Mouse (Mus musculus) CH12.LX (cell line): ENCODE measurements at regions not wholly inside any gene's neighbourhood (a gene's known extent, or its start where the extent isn't known, plus 50 kb on each side); places are given as distances from the start of the nearest gene placed in this dataset.

Experiments used
- DNase-seq: peaks from one replicate; pipeline ENCODE4 v3.0.0-alpha.2; 2013; ENCODE audit errors: extremely low read depth
- H3K27ac ChIP-seq: 2 replicates; pipeline ENCODE4 v1.5.1; 2012; ENCODE audit warnings: low read depth, mild to moderate bottlenecking, control low read depth, moderate library complexity; ENCODE audit not compliant: insufficient read depth
- H3K27me3 ChIP-seq: replicated peaks from 2 replicates; pipeline ENCODE3; 2012; ENCODE audit warnings: inconsistent platforms
- H3K36me3 ChIP-seq, 2 experiments: replicated peaks in 1 of 2; 2 replicates each; pipeline versions ENCODE3 to v1.6.1; 2012; ENCODE audit warnings: inconsistent platforms in 1 of 2, low read length in 1 of 2, mild to moderate bottlenecking in 1 of 2, mixed read lengths in 1 of 2, moderate library complexity in 1 of 2; ENCODE audit not compliant: control insufficient read depth in 1 of 2, insufficient read depth in 1 of 2
- H3K4me1 ChIP-seq, 2 experiments: 2 replicates each; pipeline ENCODE4 v1.6.1; 2012; ENCODE audit warnings: inconsistent platforms in 1 of 2, moderate library complexity in 1 of 2; ENCODE audit not compliant: insufficient read depth in 2 of 2, control insufficient read depth in 1 of 2
- H3K4me2 ChIP-seq: 2 replicates; pipeline ENCODE4 v1.6.1; 2012; ENCODE audit warnings: low read depth, mild to moderate bottlenecking, control low read depth; ENCODE audit not compliant: poor library complexity, insufficient read depth, severe bottlenecking
- H3K4me3 ChIP-seq, 3 experiments: fragments of 150-350 bp in 1 of 3; sonication (generic) in 1 of 3; replicated peaks in 1 of 3; 2 replicates each; pipeline versions ENCODE3 to v1.5.1; 2011 to 2012; ENCODE audit warnings: low read depth in 2 of 3, low read length in 2 of 3, mild to moderate bottlenecking in 2 of 3, moderate library complexity in 2 of 3, control low read depth in 1 of 3, improper control_type of control experiment in 1 of 3, inconsistent platforms in 1 of 3, mixed read lengths in 1 of 3; ENCODE audit not compliant: poor library complexity in 1 of 3
- H3K79me2 ChIP-seq: replicated peaks from 2 replicates; pipeline ENCODE4 v1.6.1; 2012; ENCODE audit warnings: mild to moderate bottlenecking, moderate library complexity; ENCODE audit not compliant: control insufficient read depth, poor library complexity, insufficient read depth, severe bottlenecking; ENCODE audit errors: extremely low read depth
- H3K9ac ChIP-seq: 2 replicates; pipeline ENCODE4 v1.6.1; 2012; ENCODE audit warnings: low read depth, mild to moderate bottlenecking, control low read depth, moderate library complexity; ENCODE audit not compliant: insufficient read depth
- H3K9me3 ChIP-seq: replicated peaks from 2 replicates; pipeline ENCODE3; 2012; ENCODE audit warnings: low read length, inconsistent platforms, mixed read lengths
- CHD1 ChIP-seq: IDR thresholded peaks from 2 replicates; pipeline ENCODE4 v1.6.1; 2012; ENCODE audit warnings: low read depth, low read length, improper control_type of control experiment, inconsistent platforms
- E2F4 ChIP-seq: IDR thresholded peaks from 2 replicates; pipeline ENCODE4 v1.6.1; 2011; ENCODE audit warnings: low read depth, low read length, improper control_type of control experiment; ENCODE audit not compliant: insufficient replicate concordance
- ETS1 ChIP-seq: conservative IDR thresholded peaks from 2 replicates; pipeline ENCODE4 v1.6.1; 2012; ENCODE audit warnings: low read depth, mild to moderate bottlenecking, inconsistent platforms, low read length, improper control_type of control experiment, moderate library complexity
- HCFC1 ChIP-seq: IDR thresholded peaks from 2 replicates; pipeline ENCODE4 v1.6.1; 2012; ENCODE audit warnings: low read depth, mild to moderate bottlenecking, inconsistent platforms, low read length, improper control_type of control experiment
- IRF4 ChIP-seq: IDR thresholded peaks from 2 replicates; pipeline ENCODE4 v1.6.1; 2014; ENCODE audit warnings: low read depth, mild to moderate bottlenecking, inconsistent platforms, low read length, improper control_type of control experiment
- JUN ChIP-seq: IDR thresholded peaks from 2 replicates; pipeline ENCODE4 v1.6.1; 2011; ENCODE audit warnings: low read depth, mild to moderate bottlenecking, low read length, improper control_type of control experiment, moderate library complexity; ENCODE audit not compliant: insufficient read depth
- JUND ChIP-seq: conservative IDR thresholded peaks from 2 replicates; pipeline ENCODE4 v1.6.1; 2011; ENCODE audit warnings: low read depth, low read length, improper control_type of control experiment
- KAT2A ChIP-seq: IDR thresholded peaks from 2 replicates; pipeline ENCODE4 v1.6.1; 2012; ENCODE audit warnings: low read length, improper control_type of control experiment, inconsistent platforms; ENCODE audit not compliant: insufficient replicate concordance
- MAFK ChIP-seq: IDR thresholded peaks from 2 replicates; pipeline ENCODE4 v1.6.1; 2011; ENCODE audit warnings: low read length, improper control_type of control experiment; ENCODE audit not compliant: insufficient replicate concordance
- MEF2A ChIP-seq: IDR thresholded peaks from 2 replicates; pipeline ENCODE4 v1.6.1; 2014; ENCODE audit warnings: low read depth, mild to moderate bottlenecking, inconsistent platforms, low read length, improper control_type of control experiment, borderline replicate concordance
- MXI1 ChIP-seq: IDR thresholded peaks from 2 replicates; pipeline ENCODE4 v1.6.1; 2011; ENCODE audit warnings: mild to moderate bottlenecking, low read depth, low read length, improper control_type of control experiment
- POLR2A ChIP-seq: IDR thresholded peaks from 2 replicates; pipeline ENCODE4 v1.6.1; 2011; ENCODE audit warnings: low read depth, mild to moderate bottlenecking, improper control_type of control experiment, low read length
- SIN3A ChIP-seq: IDR thresholded peaks from 2 replicates; pipeline ENCODE4 v1.6.1; 2012; ENCODE audit warnings: low read length, improper control_type of control experiment, inconsistent platforms
- SMC3 ChIP-seq: IDR thresholded peaks from 2 replicates; pipeline ENCODE4 v1.6.1; 2011; ENCODE audit warnings: low read depth, low read length, improper control_type of control experiment
- TBP ChIP-seq: conservative IDR thresholded peaks from 2 replicates; pipeline ENCODE4 v1.6.1; 2011; ENCODE audit warnings: low read depth, low read length, improper control_type of control experiment
- USF2 ChIP-seq: conservative IDR thresholded peaks from 2 replicates; pipeline ENCODE4 v1.6.1; 2011; ENCODE audit warnings: low read depth, low read length, improper control_type of control experiment
- ZC3H11A ChIP-seq: IDR thresholded peaks from 2 replicates; pipeline ENCODE4 v1.6.1; 2012; ENCODE audit warnings: low read depth, mild to moderate bottlenecking, inconsistent platforms, low read length, improper control_type of control experiment
- ZKSCAN1 ChIP-seq: IDR thresholded peaks from 2 replicates; pipeline ENCODE4 v1.6.1; 2012; ENCODE audit warnings: low read depth, inconsistent platforms, low read length, improper control_type of control experiment, borderline replicate concordance
- dilution Hi-C: fragments of 300-500 bp; cut with MboI; formaldehyde crosslinking; loops from 2 replicates; pipeline ENCODE4 v1.14.3; 2020; ENCODE audit warnings: low sequenced_read_pairs; ENCODE audit not compliant: extremely low pct_unique_long_range_greater_than_20kb, extremely low pct_ligation_motif_present
- in situ Hi-C: fragments of 300-500 bp; cut with MboI; formaldehyde crosslinking; loops from 3 replicates; pipeline ENCODE4 v1.14.3; 2019; ENCODE audit warnings: low sequenced_read_pairs, low pct_ligation_motif_present, low pct_unique_long_range_greater_than_20kb, mixed read lengths

DNA sequence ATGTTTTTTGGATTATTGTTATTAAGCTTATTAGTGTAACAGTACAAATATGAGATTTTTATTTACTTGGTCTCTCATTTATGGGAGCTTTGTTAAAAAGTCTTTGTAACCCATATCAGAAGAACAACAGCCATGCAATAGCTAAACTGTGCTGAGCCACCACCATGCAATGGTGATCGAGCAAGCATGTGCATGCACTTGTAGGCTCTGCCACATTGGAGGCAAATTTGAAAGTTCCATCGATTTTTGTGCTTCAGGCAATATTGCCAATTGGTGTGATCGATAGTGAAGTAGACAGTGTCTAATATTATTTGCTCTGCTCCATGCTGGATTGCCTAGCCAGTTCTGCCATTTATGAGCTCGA, 164.6 kb upstream of the Atp2b1 start:
- in situ Hi-C loops = no loop called here
- Histone ChIP-seq H3K4me3 (no peak overlapping the region), H3K27me3 (no peaks in the 10 kb centered on the region), H3K9me3 (no peaks in the 10 kb centered on the region), H3K27ac (no peak overlapping the region), H3K36me3 (no peaks in the 10 kb centered on the region), H3K4me2 (no peak overlapping the region), H3K9ac (no peak overlapping the region), H3K4me1 (peaks cover 0 to 4% of the 10 kb centered on the region in 2 experiments; a peak in 2 of 4 replicates)
- DNase-seq = no peak
- TF ChIP-seq MXI1 (no peak), ZKSCAN1 (no peak), JUND (no peak), HCFC1 (no peak), IRF4 (no peak), CHD1 (no peak), MEF2A (no peak), SIN3A (no peak), USF2 (no peak), E2F4 (no peak), JUN (no peak), ZC3H11A (no peak), ETS1 (no peak), SMC3 (no peak), MAFK (no peak), KAT2A (no peak), TBP (no peak)
- TF ChIP-seq, all 38 proteins: peak for 0
- dilution Hi-C loops = no loop called here
- no peaks in the 10 kb centered on the region for H3K79me2 ChIP-seq

DNA sequence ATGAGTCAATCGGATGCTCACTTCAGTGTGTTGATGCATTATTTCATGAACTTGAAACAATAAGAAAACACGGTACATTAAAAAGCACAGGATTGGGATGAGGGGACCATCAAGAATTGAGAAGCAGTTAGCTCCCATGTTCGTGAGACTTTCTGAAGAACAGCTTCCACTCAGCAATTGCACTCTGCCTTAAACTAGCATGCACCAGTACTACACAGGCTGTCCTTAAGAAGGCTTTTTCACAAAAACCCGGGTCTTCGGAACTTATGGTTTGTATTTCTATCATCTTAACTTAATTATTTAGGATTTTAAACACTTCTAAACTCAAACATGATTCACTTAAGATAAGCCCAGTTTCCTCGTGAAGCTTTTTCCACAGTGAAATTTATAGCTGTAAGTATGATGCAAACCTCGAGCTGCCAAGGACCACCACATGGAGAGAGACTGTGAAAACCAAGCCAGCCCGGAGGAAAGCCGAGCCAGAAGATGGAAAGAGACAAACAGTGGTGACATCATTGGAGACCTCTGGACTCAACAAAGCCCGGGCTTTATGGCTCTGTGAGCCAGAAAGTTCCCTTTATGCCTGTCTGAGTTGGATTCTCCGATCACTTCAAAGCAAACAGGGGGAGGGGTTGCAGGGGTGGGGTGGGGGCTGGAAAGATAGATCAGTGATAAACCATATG, 162.7 kb upstream of the Atp2b1 start:
- no peaks in the 10 kb centered on the region for H3K36me3 ChIP-seq
- no peak overlapping the region for H3K9ac ChIP-seq
- H3K79me2 ChIP-seq = no peaks in the 10 kb centered on the region
- no peak for DNase-seq
- in situ Hi-C loops = no loop called here
- no peak overlapping the region for H3K4me2 ChIP-seq
- H3K27ac ChIP-seq = no peak overlapping the region
- H3K4me1 ChIP-seq = no peaks in the 10 kb centered on the region
- H3K4me3 ChIP-seq = no peak overlapping the region
- TF ChIP-seq POLR2A = no peak
- H3K9me3 ChIP-seq = no peaks in the 10 kb centered on the region
- dilution Hi-C loops = no loop called here
- H3K27me3 ChIP-seq = no peaks in the 10 kb centered on the region
